Mouse (Mus musculus): ENCODE measurements around the gene Ddx54. TPM values are rescaled to one million over a fixed set of nuclear protein-coding genes. Genes with fewer than 3 reads are reported as not detected.
A peak's percentile ranks its signal among the peaks of the same experiment; 100 is the strongest.

Ddx54 gene
- polyA plus RNA-seq (2014; fragmentation: Nextera tagmentation; extraction: Ambion mirVana), result 27.8 and 29.8 TPM in 2 replicates

- no peaks in the 10 kb centered on the region for H3K27me3 ChIP-seq (ENCODE audit: control insufficient read depth, insufficient read depth, low read length)
- DNase-seq (ENCODE audit: low spot score), result peak; percentile 94
- peaks cover 17% of the 10 kb centered on the region for H3K4me1 ChIP-seq (replicated peaks; ENCODE audit: control insufficient read depth, insufficient read depth, low read length)
- peak within 1 kb of the TSS; percentile 81 for H3K27ac ChIP-seq
- H3K9me3 ChIP-seq (ENCODE audit: control insufficient read depth, low read length), result no peaks in the 10 kb centered on the region
- ATAC-seq (ENCODE audit: low FRiP score), result peak; percentile 87
- peak within 1 kb of the TSS; percentile 81 for H3K4me2 ChIP-seq (replicated peaks)
- H3K36me3 ChIP-seq (replicated peaks; ENCODE audit: control insufficient read depth, insufficient read depth), result peaks cover 17% of the 10 kb centered on the region
- WGBS, result under 1% methylated on average over 22 of the region's 22 CpGs
- H3K4me3 ChIP-seq (replicated peaks; ENCODE audit: low read length), result peak within 1 kb of the TSS; percentile 50
- peak within 1 kb of the TSS; percentile 56 for H3K9ac ChIP-seq
Observed at GRCm38 (mm10) chr5:120612442-120612821, at the start of gene Ddx54, which contains the start of gene Rita1. TSS of gene Ddx54 (plus strand) at chr5:120612739. TSS of gene Rita1 (minus strand) at chr5:120612589.

GRCm38 (mm10) chr5:120562956-120563913 lies 49.3 kb upstream of the Ddx54 start:
- no peaks in the 10 kb centered on the region for H3K9me3 ChIP-seq (ENCODE audit: control insufficient read depth, low read length)
- no peaks in the 10 kb centered on the region for H3K36me3 ChIP-seq (replicated peaks; ENCODE audit: control insufficient read depth, insufficient read depth)
- H3K4me2 ChIP-seq (replicated peaks), result no peak overlapping the region
- 64% methylated on average over 28 of the region's 28 CpGs for WGBS
- no peak overlapping the region for H3K9ac ChIP-seq
- no peaks in the 10 kb centered on the region for H3K27me3 ChIP-seq (ENCODE audit: control insufficient read depth, insufficient read depth, low read length)
- H3K4me1 ChIP-seq (replicated peaks; ENCODE audit: control insufficient read depth, insufficient read depth, low read length), result peaks cover 65% of the 10 kb centered on the region
- DNase-seq (ENCODE audit: low spot score) (no peak), ATAC-seq (ENCODE audit: low FRiP score) (no peak)
- H3K27ac ChIP-seq, result peak overlapping the region; percentile 70
- H3K4me3 ChIP-seq (replicated peaks; ENCODE audit: low read length), result no peak overlapping the region

DNA sequence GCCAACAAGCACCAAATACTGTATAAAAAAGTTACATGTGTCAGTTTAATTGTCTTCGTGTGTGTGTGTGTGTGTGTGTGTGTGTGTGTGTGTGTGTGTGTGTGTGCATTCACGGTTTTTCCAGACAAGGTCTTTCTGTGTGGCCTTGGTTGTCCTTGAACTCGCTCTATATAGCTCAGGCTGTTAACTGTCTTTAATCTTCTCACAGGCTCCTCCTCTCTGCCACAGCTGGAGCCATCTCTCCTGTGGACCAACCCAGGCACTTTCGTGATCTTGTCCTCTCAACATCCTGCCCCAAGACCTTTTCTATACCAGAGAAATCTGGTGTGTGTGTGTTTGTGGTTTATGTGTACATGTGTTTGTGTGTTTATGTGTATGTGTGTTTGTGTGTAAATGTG lies 48.6 kb upstream of the Ddx54 start:
- Histone ChIP-seq H3K4me2 (replicated peaks) (no peak overlapping the region), H3K9me3 (ENCODE audit: control insufficient read depth, low read length) (no peaks in the 10 kb centered on the region), H3K9ac (no peak overlapping the region), H3K4me1 (replicated peaks; ENCODE audit: control insufficient read depth, insufficient read depth, low read length) (peaks cover 68% of the 10 kb centered on the region), H3K27me3 (ENCODE audit: control insufficient read depth, insufficient read depth, low read length) (no peaks in the 10 kb centered on the region), H3K4me3 (replicated peaks; ENCODE audit: low read length) (no peak overlapping the region), H3K27ac (peak overlapping the region; percentile 41; the same call in 1 of the 2 replicates), H3K36me3 (replicated peaks; ENCODE audit: control insufficient read depth, insufficient read depth) (no peaks in the 10 kb centered on the region)
- WGBS, result 61% methylated on average over 4 of the region's 4 CpGs
- no peak for ATAC-seq (ENCODE audit: low FRiP score)
- no peak for DNase-seq (ENCODE audit: low spot score)

- no peaks in the 10 kb centered on the region for H3K36me3 ChIP-seq (replicated peaks; ENCODE audit: control insufficient read depth, insufficient read depth)
- H3K4me2 ChIP-seq (replicated peaks), result peak overlapping the region; percentile 11; the same call in 1 of the 2 replicates
- H3K9me3 ChIP-seq (ENCODE audit: control insufficient read depth, low read length), result no peaks in the 10 kb centered on the region
- DNase-seq (ENCODE audit: low spot score) (no peak), ATAC-seq (ENCODE audit: low FRiP score) (no peak)
- no peaks in the 10 kb centered on the region for H3K27me3 ChIP-seq (ENCODE audit: control insufficient read depth, insufficient read depth, low read length)
- no peak overlapping the region for H3K4me3 ChIP-seq (replicated peaks; ENCODE audit: low read length)
- H3K9ac ChIP-seq, result peak overlapping the region; percentile 25; the same call in 1 of the 2 replicates
- H3K27ac ChIP-seq, result peak overlapping the region; percentile 92
- peaks cover 77% of the 10 kb centered on the region for H3K4me1 ChIP-seq (replicated peaks; ENCODE audit: control insufficient read depth, insufficient read depth, low read length)
- WGBS, result 27% methylated on average over 15 of the region's 15 CpGs
Observed at GRCm38 (mm10) chr5:120565171-120565905, 47.2 kb upstream of the Ddx54 start.

DNA sequence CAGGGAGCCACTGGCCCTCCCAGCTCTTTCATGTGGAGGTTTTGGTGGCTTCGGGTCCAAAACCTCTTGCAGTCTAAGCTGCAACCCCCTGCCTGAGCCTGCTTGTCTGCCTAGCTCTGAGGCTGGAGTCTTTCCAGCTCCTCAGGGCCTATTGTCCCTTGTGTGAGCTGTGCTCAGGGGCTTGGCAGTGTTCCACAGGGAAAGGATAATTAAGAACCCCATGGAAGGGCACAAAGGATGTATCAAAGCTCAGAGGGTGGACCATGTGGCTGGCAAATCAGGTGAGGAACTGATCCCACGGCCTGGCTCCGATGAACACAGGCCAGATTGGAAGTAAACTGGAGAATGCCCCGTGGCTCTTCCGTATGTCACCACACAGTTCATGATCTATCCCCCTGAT lies 46.4 kb upstream of the Ddx54 start:
- Histone ChIP-seq H3K36me3 (replicated peaks; ENCODE audit: control insufficient read depth, insufficient read depth) (no peaks in the 10 kb centered on the region), H3K9ac (peak overlapping the region; percentile 29; the same call in 1 of the 2 replicates), H3K27me3 (ENCODE audit: control insufficient read depth, insufficient read depth, low read length) (no peaks in the 10 kb centered on the region), H3K4me2 (replicated peaks) (no peak overlapping the region), H3K27ac (peak overlapping the region; percentile 92), H3K9me3 (ENCODE audit: control insufficient read depth, low read length) (no peaks in the 10 kb centered on the region), H3K4me3 (replicated peaks; ENCODE audit: low read length) (no peak overlapping the region), H3K4me1 (replicated peaks; ENCODE audit: control insufficient read depth, insufficient read depth, low read length) (peaks cover 78% of the 10 kb centered on the region)
- WGBS, result 42% methylated on average over 5 of the region's 5 CpGs
- DNase-seq (ENCODE audit: low spot score) (peak; percentile 79), ATAC-seq (ENCODE audit: low FRiP score) (peak; percentile 38; the same call in 1 of the 2 replicates)

DNA sequence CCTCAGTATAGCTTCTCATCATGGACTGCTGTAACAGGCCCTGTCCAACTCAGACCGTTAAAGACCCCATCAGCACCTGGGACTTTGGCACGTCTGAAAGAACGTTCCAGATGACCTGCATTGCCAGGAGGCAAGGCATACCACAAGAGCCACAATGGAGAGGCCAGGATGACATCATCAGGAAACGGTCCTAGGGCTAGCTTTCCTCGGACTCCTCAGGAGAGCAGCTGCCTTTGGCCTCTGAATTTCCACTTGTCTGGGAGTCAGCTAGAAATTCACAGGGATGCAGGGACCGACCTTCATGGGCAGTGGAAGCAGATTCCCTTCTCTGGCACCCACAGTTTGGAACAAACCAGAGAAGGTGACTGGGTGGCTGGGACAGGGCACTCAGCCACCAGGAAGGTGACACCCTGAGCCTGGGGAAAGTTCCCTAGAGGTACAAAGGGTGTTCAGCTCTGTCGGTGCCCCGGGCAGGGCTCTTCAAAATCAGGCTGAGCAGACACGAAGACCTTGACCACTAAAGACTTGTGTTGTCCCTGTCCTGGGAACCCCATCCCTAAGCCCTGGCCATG lies 45.8 kb upstream of the Ddx54 start:
- DNase-seq (ENCODE audit: low spot score) (no peak), ATAC-seq (ENCODE audit: low FRiP score) (no peak)
- H3K36me3 ChIP-seq (replicated peaks; ENCODE audit: control insufficient read depth, insufficient read depth), result no peaks in the 10 kb centered on the region
- H3K27ac ChIP-seq, result peak overlapping the region; percentile 92
- H3K4me1 ChIP-seq (replicated peaks; ENCODE audit: control insufficient read depth, insufficient read depth, low read length), result peaks cover 83% of the 10 kb centered on the region
- no peaks in the 10 kb centered on the region for H3K9me3 ChIP-seq (ENCODE audit: control insufficient read depth, low read length)
- no peak overlapping the region for H3K4me3 ChIP-seq (replicated peaks; ENCODE audit: low read length)
- H3K27me3 ChIP-seq (ENCODE audit: control insufficient read depth, insufficient read depth, low read length), result no peaks in the 10 kb centered on the region
- peak overlapping the region; percentile 28 for H3K4me2 ChIP-seq (replicated peaks)
- WGBS, result 47% methylated on average over 9 of the region's 9 CpGs
- H3K9ac ChIP-seq, result peak overlapping the region; percentile 51; the same call in 1 of the 2 replicates

- Histone ChIP-seq H3K4me1 (replicated peaks; ENCODE audit: control insufficient read depth, insufficient read depth, low read length) (peaks cover 86% of the 10 kb centered on the region), H3K36me3 (replicated peaks; ENCODE audit: control insufficient read depth, insufficient read depth) (no peaks in the 10 kb centered on the region), H3K4me2 (replicated peaks) (peak overlapping the region; percentile 28), H3K9ac (peak overlapping the region; percentile 51; the same call in 1 of the 2 replicates), H3K9me3 (ENCODE audit: control insufficient read depth, low read length) (no peaks in the 10 kb centered on the region), H3K4me3 (replicated peaks; ENCODE audit: low read length) (no peak overlapping the region), H3K27me3 (ENCODE audit: control insufficient read depth, insufficient read depth, low read length) (no peaks in the 10 kb centered on the region), H3K27ac (peak overlapping the region; percentile 92)
- 7% methylated on average over 21 of the region's 21 CpGs for WGBS
- DNase-seq (ENCODE audit: low spot score), result peak; percentile 70
- ATAC-seq (ENCODE audit: low FRiP score), result peak; percentile 55
Observed at GRCm38 (mm10) chr5:120567253-120567701, 45.3 kb upstream of the Ddx54 start.

DNA sequence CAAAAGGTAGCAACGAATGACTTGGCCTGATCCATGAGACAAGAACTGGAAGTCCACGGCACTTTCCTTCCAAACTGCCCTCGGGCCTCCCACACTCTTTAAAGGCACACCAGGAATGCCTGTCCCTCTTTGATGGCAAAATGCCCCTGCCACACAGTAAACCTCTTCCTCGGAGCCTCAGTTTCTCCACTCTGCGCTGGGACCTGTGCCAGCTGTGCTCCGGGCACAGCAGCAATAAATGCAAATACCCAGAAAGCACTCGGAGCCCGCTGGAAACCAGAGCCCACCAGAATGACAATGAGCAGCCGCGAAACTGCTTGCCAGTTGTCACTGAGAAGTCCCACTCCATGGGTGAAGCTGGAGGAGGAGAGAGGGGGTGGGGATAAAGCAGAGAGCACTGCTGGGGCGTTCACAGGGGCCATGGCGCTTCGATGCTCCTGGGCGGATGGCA lies 44.8 kb upstream of the Ddx54 start:
- WGBS, result 22% methylated on average over 14 of the region's 14 CpGs
- DNase-seq (ENCODE audit: low spot score) (peak; percentile 59), ATAC-seq (ENCODE audit: low FRiP score) (peak; percentile 41; the same call in 1 of the 2 replicates)
- Histone ChIP-seq H3K36me3 (replicated peaks; ENCODE audit: control insufficient read depth, insufficient read depth) (no peaks in the 10 kb centered on the region), H3K4me2 (replicated peaks) (peak overlapping the region; percentile 28), H3K27me3 (ENCODE audit: control insufficient read depth, insufficient read depth, low read length) (no peaks in the 10 kb centered on the region), H3K9me3 (ENCODE audit: control insufficient read depth, low read length) (no peaks in the 10 kb centered on the region), H3K4me3 (replicated peaks; ENCODE audit: low read length) (no peak overlapping the region), H3K9ac (peak overlapping the region; percentile 51; the same call in 1 of the 2 replicates), H3K4me1 (replicated peaks; ENCODE audit: control insufficient read depth, insufficient read depth, low read length) (peaks cover 86% of the 10 kb centered on the region), H3K27ac (peak overlapping the region; percentile 92)
